Mouse (Mus musculus): ENCODE data around the gene Gm13128.
"Not testable (repeated sequence)": the region's sequence is repeated elsewhere in the genome, so short reads cannot be mapped to it uniquely, and the experiment has no call there.

Gm13128 gene

DNA sequence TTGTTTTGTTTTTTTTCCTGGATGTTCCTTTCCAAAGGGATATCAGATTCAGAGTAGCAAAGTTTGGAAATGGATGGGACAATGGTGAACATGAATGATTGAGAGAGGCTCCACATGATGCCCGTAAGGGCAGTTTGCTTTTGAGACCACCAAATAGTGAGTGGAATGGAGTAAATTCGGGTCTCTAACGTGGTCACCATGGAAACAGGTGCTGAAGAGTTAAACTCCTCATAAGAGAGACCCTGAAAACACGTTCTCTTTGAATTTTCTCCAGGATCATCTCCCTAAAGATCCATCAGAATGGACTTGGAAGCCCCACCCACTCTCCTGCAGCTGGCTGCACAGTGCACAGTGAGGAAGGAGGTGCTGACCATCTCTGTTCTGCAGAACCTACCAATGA, at the start of gene Gm13128:
Gene Gm13128, plus strand, starts transcription at position 301 of the 400 bp plus-strand sequence.
- not testable (repeated sequence) for DNase-seq

DNA sequence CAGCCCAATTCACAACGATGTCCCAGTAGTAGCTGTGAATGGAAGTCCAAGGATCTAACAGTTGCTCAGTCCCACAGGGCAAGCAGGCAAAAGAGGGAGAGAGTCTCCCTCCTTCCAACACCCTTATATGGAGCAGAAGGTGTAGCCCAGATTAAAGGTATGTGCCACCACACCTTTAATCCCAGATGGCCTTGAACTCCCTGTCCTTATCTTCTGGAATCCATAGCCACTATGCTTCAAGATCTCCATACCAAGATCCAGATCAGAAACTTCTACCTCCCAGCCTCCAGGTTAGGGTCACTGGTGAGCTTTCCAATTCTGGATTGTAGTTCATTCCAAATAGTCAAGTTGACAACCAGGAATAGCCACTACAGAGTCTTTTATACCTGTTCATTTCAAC, 49.7 kb upstream of the Gm13128 start, which contains the start of gene Pramel5:
Gene Pramel5, minus strand, starts transcription at position 101 of the 400 bp plus-strand sequence.
- not testable (repeated sequence) for DNase-seq

GRCm38 (mm10) chr4:144299414-144299813, 30.6 kb upstream of the Gm13128 start:
- DNase-seq, result not testable (repeated sequence)

GRCm38 (mm10) chr4:144312666-144313460, 17.2 kb upstream of the Gm13128 start:
- DNase-seq, result not testable (repeated sequence)

DNA sequence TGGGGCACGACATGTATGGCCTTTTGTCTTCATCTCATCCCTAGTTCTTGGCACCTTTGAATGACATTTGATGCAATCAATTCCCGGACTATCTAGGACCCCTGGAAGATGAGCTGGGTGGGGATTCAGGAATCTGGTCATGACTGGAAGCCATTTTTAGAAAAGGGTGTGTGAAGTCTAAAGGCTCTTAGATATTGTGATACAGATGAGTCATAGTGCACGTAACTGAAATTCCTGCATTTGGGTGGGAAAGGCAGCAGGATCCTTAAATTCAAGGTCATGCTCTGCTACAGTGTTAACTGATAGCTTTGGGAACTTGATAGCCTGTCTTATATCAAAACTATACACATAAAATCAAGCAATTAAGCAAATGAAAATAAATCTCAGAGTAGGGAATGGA, 5.8 kb downstream of the Gm13128 start:
- DNase-seq, result not testable (repeated sequence)

GRCm38 (mm10) chr4:144357642-144358041, 27.6 kb downstream of the Gm13128 start, which contains the start of gene Gm13119:
TSS of gene Gm13119 (plus strand) at chr4:144357942.
- DNase-seq, result not testable (repeated sequence)

DNA sequence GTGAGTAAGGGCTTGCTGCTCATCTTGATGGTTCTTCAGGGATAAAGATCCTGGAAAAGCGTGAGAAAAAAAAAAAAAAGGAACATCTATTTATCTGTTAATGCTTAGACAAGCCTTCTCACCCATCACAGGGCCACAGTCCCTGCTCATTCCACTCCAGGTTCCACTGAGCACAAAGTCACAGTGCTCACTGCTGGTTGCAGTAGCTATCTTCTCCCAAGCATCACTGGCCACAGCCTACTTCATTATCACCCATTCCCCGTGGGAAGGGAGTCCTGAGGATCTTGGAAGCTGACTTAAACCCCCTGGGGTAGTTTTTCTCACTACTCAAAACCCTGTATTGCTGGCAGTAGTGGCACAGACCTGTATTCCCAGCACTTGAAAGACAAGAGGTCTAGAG, 47.9 kb downstream of the Gm13128 start, which contains the start of gene Pramef20:
Gene Pramef20, minus strand, starts transcription at position 23 of the 400 bp plus-strand sequence.
- no peak for DNase-seq

Measured in lung, postnatal 36 days (tissue).